Mouse (Mus musculus): Measurements from ENCODE around the gene T2. TPM values are rescaled to one million over a fixed set of nuclear protein-coding genes. Genes with fewer than 3 reads are reported as not detected.
A peak's percentile ranks its signal among the peaks of the same experiment; 100 is the strongest.

Gene T2
- polyA plus RNA-seq, 1 experiment from 2014 or later: 0.58 TPM

DNA sequence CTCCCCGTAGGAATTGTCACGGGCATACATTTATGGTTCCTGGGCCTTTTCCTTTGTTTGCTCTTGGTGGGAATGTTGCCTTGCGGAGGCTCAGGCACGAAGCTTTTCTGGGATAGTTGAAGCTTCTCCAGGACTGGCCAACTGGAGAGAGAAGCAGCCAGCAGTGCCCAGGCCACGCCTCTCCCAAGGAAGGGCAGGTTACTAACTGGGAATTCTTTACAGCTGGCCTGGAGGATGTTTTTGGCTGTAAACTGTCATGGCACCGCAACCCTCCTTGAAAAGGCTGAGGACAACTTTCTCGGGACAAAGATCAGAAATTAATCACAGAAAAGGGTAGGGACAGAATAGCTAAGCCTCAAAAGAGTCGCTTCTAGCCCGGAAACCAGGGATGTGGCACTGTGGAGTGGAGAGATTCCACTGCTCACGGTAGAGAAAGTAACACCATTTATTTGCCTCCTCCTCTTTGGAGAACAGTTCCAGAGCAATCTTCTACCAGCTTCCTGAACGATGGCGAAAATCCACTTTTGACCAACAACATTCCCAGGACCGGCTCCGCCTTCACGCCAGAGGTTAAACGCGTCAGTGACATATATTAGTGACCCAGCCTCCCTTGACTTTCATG, 76.5 kb downstream of the T2 start:
- Histone ChIP-seq H3K9me3 (no peaks in the 10 kb centered on the region), H3K27me3 (peaks cover 96% of the 10 kb centered on the region), H3K36me3 (no peaks in the 10 kb centered on the region), H3K27ac (replicated peaks) (no peak overlapping the region), H3K4me2 (no peak overlapping the region), H3K9ac (no peak overlapping the region), H3K4me1 (replicated peaks) (peaks cover 29% of the 10 kb centered on the region), H3K4me3 (no peak overlapping the region)
- WGBS: 3% methylated on average over 17 of the region's 17 CpGs
- ATAC-seq (ENCODE audit: low FRiP score, low read depth): no peak

DNA sequence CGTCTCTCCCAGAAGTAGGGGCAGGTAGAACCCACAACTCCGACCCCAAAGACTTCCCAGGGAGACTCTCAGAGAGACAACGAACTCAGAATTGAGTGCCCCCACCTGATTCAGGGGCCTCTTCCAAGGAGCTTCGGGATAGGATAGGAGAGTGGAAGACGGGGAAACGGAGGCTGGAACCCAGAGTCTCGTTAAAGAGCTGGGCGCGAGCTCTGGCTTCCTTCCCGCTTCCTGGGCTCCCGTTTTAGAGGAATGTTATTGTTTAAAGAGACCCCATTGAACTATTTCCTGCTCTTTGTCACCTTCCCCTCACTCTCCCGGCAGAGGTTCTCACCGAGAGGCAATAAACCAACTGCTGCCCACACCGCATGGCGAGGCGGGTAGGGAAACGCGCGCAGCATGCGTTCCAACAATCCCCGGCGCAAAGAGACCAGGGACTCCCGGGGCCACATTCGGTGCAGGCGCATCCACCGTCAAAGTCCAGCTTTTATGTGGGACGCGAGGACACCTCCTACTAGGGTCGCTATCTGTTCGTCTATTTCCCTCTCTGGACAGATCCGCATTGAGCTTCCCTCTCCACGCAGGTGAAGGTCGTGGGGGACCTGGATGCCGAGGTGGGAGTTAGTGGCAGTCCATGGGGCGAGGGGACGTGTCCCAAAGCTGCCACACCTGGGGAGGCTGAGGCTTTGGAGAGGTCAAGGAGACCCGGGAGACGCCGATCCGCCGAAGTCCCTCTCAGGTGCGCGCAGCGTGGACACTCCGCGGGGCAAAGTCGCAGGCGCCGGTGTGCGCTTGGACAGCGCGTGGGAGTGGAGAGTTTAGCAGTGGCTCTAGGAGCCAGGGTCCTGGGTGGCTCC, 77.6 kb downstream of the T2 start:
- H3K4me1 ChIP-seq (replicated peaks): peaks cover 29% of the 10 kb centered on the region
- no peaks in the 10 kb centered on the region for H3K9me3 ChIP-seq
- H3K27ac ChIP-seq (replicated peaks): no peak overlapping the region
- no peak for ATAC-seq (ENCODE audit: low FRiP score, low read depth)
- under 1% methylated on average over 52 of the region's 52 CpGs for WGBS
- H3K4me2 ChIP-seq: peak overlapping the region; percentile 50
- H3K27me3 ChIP-seq: peaks cover 100% of the 10 kb centered on the region
- H3K4me3 ChIP-seq: peak overlapping the region; percentile 23
- no peaks in the 10 kb centered on the region for H3K36me3 ChIP-seq
- no peak overlapping the region for H3K9ac ChIP-seq

DNA sequence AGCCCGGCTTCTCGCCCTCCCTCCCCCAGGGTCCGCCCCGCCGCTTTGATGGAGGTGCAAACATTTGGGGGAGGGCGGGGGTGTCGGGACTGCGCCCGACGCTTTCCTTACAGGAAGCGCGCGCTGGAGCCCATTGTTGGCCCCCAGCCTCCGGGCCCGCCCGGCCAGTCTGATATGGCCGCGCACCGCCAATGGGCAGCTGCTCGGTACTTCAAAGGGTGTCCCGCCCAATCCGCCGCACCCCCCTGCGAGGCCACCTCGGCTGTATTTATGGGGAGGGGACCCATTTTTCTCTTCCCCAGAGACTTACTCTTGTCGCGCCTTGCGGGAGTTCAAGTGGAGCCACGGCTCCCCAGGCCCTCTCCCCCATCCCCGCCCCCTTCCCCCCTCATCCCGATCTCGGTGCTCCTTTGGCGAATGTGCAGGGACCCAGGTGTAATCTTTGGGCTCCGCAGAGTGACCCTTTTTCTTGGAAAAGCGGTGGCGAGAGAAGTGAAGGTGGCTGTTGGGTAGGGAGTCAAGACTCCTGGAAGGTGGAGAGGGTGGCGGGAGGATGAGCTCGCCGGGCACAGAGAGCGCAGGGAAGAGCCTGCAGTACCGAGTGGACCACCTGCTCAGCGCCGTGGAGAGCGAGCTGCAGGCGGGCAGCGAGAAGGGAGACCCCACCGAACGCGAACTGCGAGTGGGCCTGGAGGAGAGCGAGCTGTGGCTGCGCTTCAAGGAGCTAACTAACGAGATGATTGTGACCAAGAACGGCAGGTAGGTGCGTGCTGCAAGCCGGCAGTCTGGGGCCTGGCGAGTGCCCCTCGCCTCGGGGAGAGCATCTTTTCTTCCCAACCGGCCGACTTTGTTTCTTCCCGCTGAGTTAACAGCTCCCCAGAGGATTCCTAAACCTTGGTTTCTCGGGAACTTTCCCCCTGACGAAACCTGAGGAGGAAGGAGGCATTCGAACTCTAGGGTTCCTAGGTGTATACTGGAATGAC, 78.5 kb downstream of the T2 start, which contains the start of gene T:
TSS of gene T (plus strand) at position 446 of the 983 bp plus-strand sequence.
- peak within 1 kb of the TSS; percentile 23 for H3K4me3 ChIP-seq
- WGBS: 0% methylated on average over 63 of the region's 65 CpGs
- no peaks in the 10 kb centered on the region for H3K9me3 ChIP-seq
- H3K4me1 ChIP-seq (replicated peaks): peaks cover 29% of the 10 kb centered on the region
- no peak for ATAC-seq (ENCODE audit: low FRiP score, low read depth)
- no peaks in the 10 kb centered on the region for H3K36me3 ChIP-seq
- H3K27ac ChIP-seq (replicated peaks): no peak within 1 kb of the TSS
- no peak within 1 kb of the TSS for H3K9ac ChIP-seq
- H3K4me2 ChIP-seq: peak within 1 kb of the TSS; percentile 50
- H3K27me3 ChIP-seq: peaks cover 100% of the 10 kb centered on the region

DNA sequence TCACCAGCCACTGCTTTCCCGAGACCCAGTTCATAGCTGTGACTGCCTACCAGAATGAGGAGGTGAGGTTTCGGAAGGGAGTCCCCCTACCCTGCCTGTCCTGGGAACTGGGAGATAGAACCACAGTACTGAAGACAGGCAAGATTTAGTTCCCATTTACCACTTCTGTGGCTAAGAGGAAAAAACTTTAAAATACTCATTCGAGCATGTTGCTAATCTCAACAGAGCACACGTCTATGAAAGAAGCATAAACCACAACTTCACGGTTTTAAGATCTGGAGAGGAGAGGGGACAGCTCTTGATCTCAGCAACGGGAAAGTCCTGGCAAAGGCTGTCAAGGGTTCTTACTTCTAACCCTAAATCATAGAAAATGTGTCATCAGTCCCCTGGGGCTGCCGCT, 80.4 kb downstream of the T2 start:
- ATAC-seq (ENCODE audit: low FRiP score, low read depth): no peak
- Histone ChIP-seq H3K27me3 (peaks cover 92% of the 10 kb centered on the region), H3K36me3 (no peaks in the 10 kb centered on the region), H3K4me2 (no peak overlapping the region), H3K27ac (replicated peaks) (no peak overlapping the region), H3K9ac (no peak overlapping the region), H3K4me1 (replicated peaks) (peaks cover 23% of the 10 kb centered on the region), H3K4me3 (no peak overlapping the region), H3K9me3 (no peaks in the 10 kb centered on the region)
- WGBS: 20% methylated on average over 7 of the region's 7 CpGs

DNA sequence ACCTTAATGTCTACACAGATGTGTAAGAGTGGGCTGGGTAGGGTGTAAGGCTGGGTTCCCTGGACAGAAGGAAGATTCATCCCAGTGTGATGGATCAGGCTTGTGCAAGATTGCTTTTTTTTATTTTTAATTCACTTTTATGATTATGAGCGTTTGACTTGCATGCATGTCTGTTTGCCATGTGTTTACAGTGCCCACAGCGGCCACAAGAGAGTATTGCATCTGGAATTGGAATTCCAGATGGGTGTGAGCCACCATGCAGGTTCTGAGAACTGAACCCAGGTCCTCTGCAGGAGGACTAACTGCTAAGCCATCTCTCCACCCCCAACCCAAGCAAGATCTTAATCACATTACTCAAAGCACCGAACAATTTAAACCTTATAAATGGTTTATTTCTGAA, 88.3 kb downstream of the T2 start:
- no peaks in the 10 kb centered on the region for H3K9me3 ChIP-seq
- no peaks in the 10 kb centered on the region for H3K36me3 ChIP-seq
- no peak overlapping the region for H3K4me3 ChIP-seq
- H3K4me2 ChIP-seq: no peak overlapping the region
- H3K27me3 ChIP-seq: peaks cover 13% of the 10 kb centered on the region
- no peaks in the 10 kb centered on the region for H3K4me1 ChIP-seq (replicated peaks)
- no peak overlapping the region for H3K9ac ChIP-seq
- 58% methylated on average over 3 of the region's 3 CpGs for WGBS
- H3K27ac ChIP-seq (replicated peaks): no peak overlapping the region
- ATAC-seq (ENCODE audit: low FRiP score, low read depth): no peak

DNA sequence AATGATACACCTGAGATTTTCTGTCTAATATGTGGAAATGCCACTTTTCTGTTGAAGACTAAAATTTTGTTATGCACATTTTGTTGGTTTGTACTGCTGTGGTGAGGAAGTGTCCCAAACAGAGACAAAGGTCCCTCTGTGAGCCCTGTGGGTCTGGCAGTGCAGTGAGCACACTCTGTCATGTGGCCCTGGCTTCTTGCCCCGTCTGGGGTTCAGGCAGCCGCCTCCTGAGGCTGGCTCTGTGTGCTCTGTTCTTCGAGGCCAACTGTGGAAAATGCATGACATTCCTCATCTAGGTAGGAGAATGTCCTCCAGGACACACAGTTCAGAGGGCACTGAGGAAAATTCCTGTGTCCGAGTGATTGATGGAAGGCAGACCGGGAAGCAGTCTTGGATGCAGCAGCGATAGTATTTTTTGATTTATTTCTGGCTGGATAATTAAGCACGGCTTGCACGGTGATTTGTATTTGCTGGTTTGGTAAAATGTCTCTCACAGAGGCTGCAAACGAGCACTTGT, 91.9 kb downstream of the T2 start:
- H3K36me3 ChIP-seq: no peaks in the 10 kb centered on the region
- H3K9me3 ChIP-seq: no peaks in the 10 kb centered on the region
- H3K9ac ChIP-seq: no peak overlapping the region
- no peak overlapping the region for H3K4me3 ChIP-seq
- no peaks in the 10 kb centered on the region for H3K27me3 ChIP-seq
- H3K4me2 ChIP-seq: no peak overlapping the region
- H3K27ac ChIP-seq (replicated peaks): no peak overlapping the region
- ATAC-seq (ENCODE audit: low FRiP score, low read depth): no peak
- 19% methylated on average over 9 of the region's 9 CpGs for WGBS
- H3K4me1 ChIP-seq (replicated peaks): no peaks in the 10 kb centered on the region

DNA sequence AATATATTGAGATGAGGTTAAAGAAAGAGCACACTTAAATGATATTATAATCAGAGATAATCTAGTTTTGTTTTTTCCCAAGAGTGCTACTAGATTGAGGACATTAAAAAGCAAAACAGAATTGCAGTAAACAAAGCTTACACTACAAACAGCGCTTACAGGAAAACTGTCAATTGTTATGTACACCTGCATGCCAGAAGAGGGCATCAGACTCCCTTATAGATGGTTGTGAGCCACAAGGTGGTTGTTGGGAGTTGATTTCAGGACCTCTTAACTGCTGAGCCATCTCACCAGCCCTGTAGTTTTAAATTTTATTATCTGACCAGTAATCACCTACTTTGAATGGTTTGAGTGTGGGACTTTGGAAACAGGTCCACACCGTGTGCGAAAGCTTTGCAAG, 92.5 kb downstream of the T2 start:
- Histone ChIP-seq H3K36me3 (no peaks in the 10 kb centered on the region), H3K4me2 (no peak overlapping the region), H3K9me3 (no peaks in the 10 kb centered on the region), H3K27ac (replicated peaks) (no peak overlapping the region), H3K4me1 (replicated peaks) (no peaks in the 10 kb centered on the region), H3K4me3 (no peak overlapping the region), H3K27me3 (no peaks in the 10 kb centered on the region), H3K9ac (no peak overlapping the region)
- 76% methylated on average over 3 of the region's 3 CpGs for WGBS
- ATAC-seq (ENCODE audit: low FRiP score, low read depth): no peak

DNA sequence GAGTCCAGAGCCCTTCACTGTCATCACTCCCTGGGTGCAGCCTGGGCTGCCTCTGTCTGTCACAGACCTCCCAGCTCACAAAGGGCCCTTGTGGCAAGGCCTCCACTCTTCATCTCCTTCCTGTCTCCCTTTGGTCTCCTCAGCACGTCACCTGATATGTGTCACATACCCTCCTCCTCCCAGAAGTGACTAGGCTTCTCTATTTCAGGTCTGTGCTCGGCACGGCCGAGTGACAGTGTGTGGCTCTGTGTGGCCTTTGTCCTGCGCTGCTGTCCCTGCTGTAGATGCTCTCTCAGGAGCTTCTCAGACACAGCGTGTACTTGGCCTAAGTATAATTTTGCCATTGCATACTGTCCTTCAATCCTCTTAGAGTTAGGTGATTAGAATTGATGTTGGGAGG, 99.4 kb downstream of the T2 start:
- Histone ChIP-seq H3K36me3 (no peaks in the 10 kb centered on the region), H3K4me3 (no peak overlapping the region), H3K27me3 (no peaks in the 10 kb centered on the region), H3K4me1 (replicated peaks) (peaks cover 8% of the 10 kb centered on the region; the same call in 1 of the 2 replicates), H3K27ac (replicated peaks) (no peak overlapping the region), H3K9me3 (no peaks in the 10 kb centered on the region), H3K9ac (no peak overlapping the region), H3K4me2 (no peak overlapping the region)
- 66% methylated on average over 6 of the region's 6 CpGs for WGBS
- no peak for ATAC-seq (ENCODE audit: low FRiP score, low read depth)

DNA sequence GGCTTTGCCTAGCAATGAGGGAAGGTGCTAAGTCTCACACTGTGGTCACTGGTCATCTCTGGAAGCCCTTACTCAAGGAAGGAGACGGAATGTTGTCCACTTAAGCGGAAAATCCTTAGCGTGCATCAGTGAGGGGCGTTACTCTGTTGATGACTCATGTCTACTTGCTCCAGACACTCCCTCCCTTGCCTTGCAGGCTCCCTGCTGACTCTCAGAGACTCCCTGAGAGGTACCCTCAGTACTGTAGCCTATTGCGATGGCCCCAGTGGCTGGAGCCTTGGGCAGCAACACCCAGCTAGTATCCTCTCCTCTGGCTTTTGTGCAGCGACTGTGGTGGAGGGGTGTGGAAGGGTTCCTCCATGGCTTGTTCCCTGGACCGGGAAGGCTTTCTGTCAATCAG, 99.8 kb downstream of the T2 start:
- peaks cover 8% of the 10 kb centered on the region; the same call in 1 of the 2 replicates for H3K4me1 ChIP-seq (replicated peaks)
- WGBS: 71% methylated on average over 7 of the region's 7 CpGs
- no peak overlapping the region for H3K4me3 ChIP-seq
- no peaks in the 10 kb centered on the region for H3K27me3 ChIP-seq
- ATAC-seq (ENCODE audit: low FRiP score, low read depth): no peak
- H3K9me3 ChIP-seq: no peaks in the 10 kb centered on the region
- no peak overlapping the region for H3K27ac ChIP-seq (replicated peaks)
- H3K36me3 ChIP-seq: no peaks in the 10 kb centered on the region
- H3K9ac ChIP-seq: no peak overlapping the region
- H3K4me2 ChIP-seq: no peak overlapping the region

DNA sequence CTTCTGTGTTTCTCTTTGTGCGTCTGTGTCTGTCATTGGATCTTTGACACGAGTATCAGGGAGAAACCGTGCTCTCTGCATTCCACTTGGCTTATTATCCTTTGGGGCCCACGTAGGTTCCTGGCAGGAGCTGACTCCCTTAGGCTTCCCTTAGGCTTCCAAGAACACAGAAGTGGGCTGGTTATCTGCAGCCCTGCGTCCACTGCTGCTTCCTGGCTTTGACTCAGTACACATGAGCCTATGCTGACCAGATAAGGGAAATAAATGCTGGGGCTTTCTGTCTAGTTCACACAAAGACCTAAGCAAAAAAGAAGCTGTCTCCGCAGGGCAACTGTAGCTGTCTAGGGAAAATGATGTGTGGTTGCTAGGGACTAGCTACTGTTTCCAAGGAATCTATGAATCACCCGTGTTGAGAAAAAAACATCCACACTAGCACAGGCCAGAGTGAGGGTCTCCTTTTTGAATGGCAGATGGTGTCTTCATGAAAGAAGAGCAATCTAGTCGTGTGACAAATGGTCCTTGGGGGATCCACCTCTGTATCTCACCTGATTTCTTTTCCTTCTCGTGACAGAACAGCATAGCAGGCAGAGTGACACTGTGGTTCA, 101.2 kb downstream of the T2 start:
- Histone ChIP-seq H3K9me3 (no peaks in the 10 kb centered on the region), H3K9ac (no peak overlapping the region), H3K4me3 (no peak overlapping the region), H3K27ac (replicated peaks) (peak overlapping the region; percentile 71), H3K27me3 (no peaks in the 10 kb centered on the region), H3K4me2 (no peak overlapping the region), H3K4me1 (replicated peaks) (peaks cover 8% of the 10 kb centered on the region; the same call in 1 of the 2 replicates), H3K36me3 (no peaks in the 10 kb centered on the region)
- WGBS: 22% methylated on average over 9 of the region's 9 CpGs
- ATAC-seq (ENCODE audit: low FRiP score, low read depth): peak; percentile 56; the same call in 1 of the 2 replicates

DNA sequence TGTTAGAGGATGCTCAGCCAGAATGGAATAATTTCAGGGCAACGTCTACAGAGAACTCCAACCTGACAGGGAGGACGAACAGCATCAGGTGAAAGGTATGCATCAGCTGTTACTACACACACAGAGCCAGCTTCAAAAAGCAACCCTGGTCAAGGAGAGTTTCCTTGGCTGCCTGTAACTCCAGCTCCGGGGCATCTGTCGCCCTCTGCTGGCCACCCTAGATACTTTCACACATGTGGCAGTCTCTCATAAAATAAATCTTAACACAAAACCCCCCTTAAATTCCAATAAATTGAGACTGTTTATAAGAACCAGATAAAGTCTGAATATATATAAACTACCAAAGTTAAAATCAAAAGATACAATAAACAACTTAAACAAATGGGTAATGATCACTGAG, 105.8 kb downstream of the T2 start:
- Histone ChIP-seq H3K27me3 (peaks cover 3% of the 10 kb centered on the region; the same call in 1 of the 2 replicates), H3K4me3 (no peak overlapping the region), H3K4me1 (replicated peaks) (peaks cover 9% of the 10 kb centered on the region; the same call in 1 of the 2 replicates), H3K27ac (replicated peaks) (no peak overlapping the region), H3K4me2 (no peak overlapping the region), H3K36me3 (no peaks in the 10 kb centered on the region), H3K9me3 (no peaks in the 10 kb centered on the region), H3K9ac (no peak overlapping the region)
- no peak for ATAC-seq (ENCODE audit: low FRiP score, low read depth)
- 4% methylated on average over 4 of the region's 4 CpGs for WGBS

Data from hindbrain, embryonic 15.5 days (tissue).